Mouse (Mus musculus) liver, adult 2 months (tissue): Measurements from ENCODE around the gene Gm973. TPM values are rescaled to one million over a fixed set of nuclear protein-coding genes. Genes with fewer than 3 reads are reported as not detected.

Experiments used
- DNase-seq: peaks from one replicate; pipeline ENCODE4 v3.0.0-alpha.2; 2011; ENCODE audit warnings: low read depth, low spot score; ENCODE audit errors: extremely low read depth
- H3K27ac ChIP-seq: fragments of 200-500 bp; replicated peaks from 2 replicates; pipeline ENCODE4 v1.5.1; 2012; ENCODE audit warnings: low read depth, mild to moderate bottlenecking, control low read depth, inconsistent platforms, low read length; ENCODE audit not compliant: insufficient read depth
- H3K27me3 ChIP-seq: fragments of 200-500 bp; 2 replicates; pipeline ENCODE4 v1.6.1; 2012; ENCODE audit warnings: mild to moderate bottlenecking, moderate library complexity, low read length, inconsistent platforms; ENCODE audit not compliant: control insufficient read depth, insufficient read depth
- H3K36me3 ChIP-seq: fragments of 200-500 bp; 2 replicates; pipeline ENCODE4 v1.6.1; 2012; ENCODE audit warnings: low read length, inconsistent platforms; ENCODE audit not compliant: control insufficient read depth, insufficient read depth
- H3K4me1 ChIP-seq: fragments of 200-500 bp; 2 replicates; pipeline ENCODE4 v1.6.1; 2011; ENCODE audit warnings: low read length; ENCODE audit not compliant: control insufficient read depth, insufficient read depth
- H3K4me3 ChIP-seq: fragments of 200-500 bp; 2 replicates; pipeline ENCODE4 v1.5.1; 2011; ENCODE audit warnings: low read depth, mild to moderate bottlenecking, control low read depth, low read length, moderate library complexity; ENCODE audit not compliant: insufficient read depth
- H3K79me2 ChIP-seq: fragments of 200-500 bp; 2 replicates; pipeline ENCODE4 v1.6.1; 2012; ENCODE audit warnings: inconsistent platforms, mild to moderate bottlenecking, low read length, moderate library complexity; ENCODE audit not compliant: control insufficient read depth, insufficient read depth
- H3K9ac ChIP-seq: fragments of 200-500 bp; 2 replicates; pipeline ENCODE4 v1.6.1; 2012; ENCODE audit warnings: low read depth, mild to moderate bottlenecking, control low read depth, inconsistent platforms, low read length
- CTCF ChIP-seq: fragments of 200-500 bp; IDR thresholded peaks from 2 replicates; pipeline ENCODE4 v1.5.1; 2011; ENCODE audit warnings: low read depth, low read length, control low read depth
- POLR2A ChIP-seq: fragments of 200-500 bp; IDR thresholded peaks from 2 replicates; pipeline ENCODE4 v1.6.1; 2011; ENCODE audit warnings: low read length, control low read depth; ENCODE audit not compliant: insufficient read depth; ENCODE audit errors: extremely low read depth
- WGBS: fragments of 180-500 bp; shearing (Covaris S2); methylation state at CpG from one replicate; pipeline ENCODE4 v1.1.7; 2018; 5-methylcytosine and 5-hydroxymethylcytosine counted together
- polyA plus RNA-seq: library from polyadenylated mRNA; depleted of rRNA; stranded (reverse); fragments of >200 nt; gene quantifications from 2 replicates; pipeline ENCODE4 v1.2.3, GENCODE M21; 2012
- total RNA-seq: library from RNA; depleted of rRNA; stranded (reverse); fragments of >200 nt; gene quantifications from 2 replicates; pipeline ENCODE4 v1.2.3, GENCODE M21; 2014

Gm973 gene
- total and polyA plus RNA-seq, 2 experiments: not detected

DNA sequence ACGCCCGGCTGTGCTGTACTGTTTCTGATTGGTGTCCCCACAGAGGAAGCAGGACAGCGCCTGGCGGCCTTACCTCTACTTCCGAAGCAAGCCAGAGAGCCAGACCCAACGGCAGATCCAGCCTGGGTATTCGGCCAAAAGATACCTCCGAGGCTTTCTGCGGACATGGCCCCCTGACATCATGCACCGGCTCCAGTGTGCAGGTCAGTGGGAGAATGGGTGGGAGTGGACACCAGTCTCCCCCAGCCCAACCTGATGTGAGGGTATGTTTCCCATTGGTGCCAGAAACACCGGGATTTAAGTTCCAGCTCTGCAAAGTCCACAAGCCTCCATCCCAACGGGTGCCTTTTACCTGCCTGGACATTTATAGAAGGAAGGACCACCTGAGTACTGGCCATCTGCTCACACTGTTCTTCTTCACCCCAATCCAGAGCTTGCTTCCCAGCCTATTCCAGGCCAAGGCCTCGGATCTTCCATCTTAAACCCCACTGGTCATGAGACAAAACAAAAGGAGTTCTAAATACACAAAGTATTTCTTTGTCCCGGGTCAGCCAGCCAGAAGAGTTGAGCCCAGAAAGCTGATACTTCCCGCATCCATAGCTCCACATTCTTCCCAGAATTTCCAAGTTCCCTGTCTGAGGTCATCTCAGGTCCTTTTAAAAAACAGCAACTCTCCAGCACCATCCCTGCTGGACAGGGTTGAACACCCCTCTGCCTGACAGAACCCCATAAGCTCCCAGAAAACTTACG lies 25.4 kb downstream of the Gm973 start:
- H3K27ac ChIP-seq: no peak overlapping the region
- no peak for DNase-seq
- no peaks in the 10 kb centered on the region for H3K79me2 ChIP-seq
- WGBS: 91% methylated on average over 16 of the region's 16 CpGs
- H3K4me1 ChIP-seq: no peaks in the 10 kb centered on the region
- H3K9ac ChIP-seq: no peak overlapping the region
- H3K36me3 ChIP-seq: no peaks in the 10 kb centered on the region
- TF ChIP-seq CTCF (no peak), POLR2A (no peak)
- no peaks in the 10 kb centered on the region for H3K27me3 ChIP-seq
- H3K4me3 ChIP-seq: no peak overlapping the region

GRCm38 (mm10) chr1:59542231-59542630 lies 26.2 kb downstream of the Gm973 start:
- WGBS: 59% methylated on average over 6 of the region's 6 CpGs
- Histone ChIP-seq H3K4me1 (no peaks in the 10 kb centered on the region), H3K9ac (no peak overlapping the region), H3K79me2 (no peaks in the 10 kb centered on the region), H3K36me3 (no peaks in the 10 kb centered on the region), H3K27me3 (no peaks in the 10 kb centered on the region), H3K27ac (no peak overlapping the region), H3K4me3 (no peak overlapping the region)
- no peak for TF ChIP-seq POLR2A
- no peak for TF ChIP-seq CTCF
- no peak for DNase-seq

- no peak overlapping the region for H3K9ac ChIP-seq
- H3K79me2 ChIP-seq: no peaks in the 10 kb centered on the region
- WGBS: 85% methylated on average over 8 of the region's 8 CpGs
- no peaks in the 10 kb centered on the region for H3K36me3 ChIP-seq
- no peaks in the 10 kb centered on the region for H3K27me3 ChIP-seq
- no peak overlapping the region for H3K27ac ChIP-seq
- no peak overlapping the region for H3K4me3 ChIP-seq
- DNase-seq: no peak
- H3K4me1 ChIP-seq: no peaks in the 10 kb centered on the region
- TF ChIP-seq CTCF: no peak
- no peak for TF ChIP-seq POLR2A
Observed at GRCm38 (mm10) chr1:59543911-59544310, 27.8 kb downstream of the Gm973 start.

DNA sequence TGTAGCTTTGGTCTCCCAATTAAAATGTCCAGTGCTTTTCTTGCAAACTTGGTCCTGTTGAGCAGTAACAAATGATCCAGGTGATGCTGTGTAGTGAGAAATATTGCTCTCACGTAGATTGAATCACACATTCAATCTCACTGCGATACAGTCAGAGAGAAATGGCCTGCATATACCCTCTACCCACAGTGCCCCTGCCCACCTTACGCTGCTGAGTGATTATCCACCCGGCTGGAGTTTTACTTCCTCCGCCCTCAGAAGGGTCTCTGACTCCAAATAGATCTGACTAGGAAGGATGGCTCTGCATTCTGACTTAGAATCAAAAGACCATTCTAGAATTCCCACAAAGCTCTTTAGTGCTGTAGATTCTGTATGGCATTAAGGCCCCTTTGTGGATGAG lies 32.4 kb downstream of the Gm973 start:
- Histone ChIP-seq H3K36me3 (no peaks in the 10 kb centered on the region), H3K27me3 (no peaks in the 10 kb centered on the region), H3K4me3 (no peak overlapping the region), H3K79me2 (no peaks in the 10 kb centered on the region), H3K27ac (no peak overlapping the region), H3K9ac (no peak overlapping the region), H3K4me1 (no peaks in the 10 kb centered on the region)
- WGBS: 97% methylated on average over 5 of the region's 5 CpGs
- TF ChIP-seq CTCF (no peak), POLR2A (no peak)
- no peak for DNase-seq

- 88% methylated on average over 7 of the region's 7 CpGs for WGBS
- no peak overlapping the region for H3K9ac ChIP-seq
- no peak for TF ChIP-seq POLR2A
- no peak for TF ChIP-seq CTCF
- no peaks in the 10 kb centered on the region for H3K4me1 ChIP-seq
- no peak overlapping the region for H3K27ac ChIP-seq
- no peak overlapping the region for H3K4me3 ChIP-seq
- H3K36me3 ChIP-seq: no peaks in the 10 kb centered on the region
- H3K27me3 ChIP-seq: no peaks in the 10 kb centered on the region
- H3K79me2 ChIP-seq: no peaks in the 10 kb centered on the region
- DNase-seq: no peak
Observed at GRCm38 (mm10) chr1:59549036-59549675, 33.1 kb downstream of the Gm973 start.

GRCm38 (mm10) chr1:59550227-59550626 lies 34.2 kb downstream of the Gm973 start:
- H3K4me3 ChIP-seq: no peak overlapping the region
- no peak overlapping the region for H3K9ac ChIP-seq
- no peaks in the 10 kb centered on the region for H3K36me3 ChIP-seq
- TF ChIP-seq CTCF: no peak
- TF ChIP-seq POLR2A: no peak
- WGBS: 57% methylated on average over 6 of the region's 6 CpGs
- H3K27ac ChIP-seq: no peak overlapping the region
- DNase-seq: no peak
- H3K4me1 ChIP-seq: no peaks in the 10 kb centered on the region
- no peaks in the 10 kb centered on the region for H3K27me3 ChIP-seq
- no peaks in the 10 kb centered on the region for H3K79me2 ChIP-seq
